Mouse (Mus musculus) hindbrain, embryonic 11.5 days (tissue): ENCODE measurements around the gene Tns3. TPM values are rescaled to one million over a fixed set of nuclear protein-coding genes. Genes with fewer than 3 reads are reported as not detected.

Source experiments
- ATAC-seq: fragments of 200-750 bp; cut with Nextera tagmentation; 2 replicates; pipeline ENCODE4 v1.8.0; 2017; ENCODE audit warnings: mild to moderate bottlenecking, moderate TSS enrichment, moderate library complexity; ENCODE audit not compliant: low FRiP score
- DNase-seq: peaks from one replicate; pipeline ENCODE4 v3.0.0-alpha.2; 2015; ENCODE audit warnings: low spot score
- H3K27ac ChIP-seq: fragments of 300-500 bp; sonication (generic); 2 replicates; pipeline ENCODE4 v1.5.1; 2014; ENCODE audit warnings: mild to moderate bottlenecking, low read depth, low read length
- H3K27me3 ChIP-seq: fragments of 300-500 bp; sonication (generic); 2 replicates; pipeline ENCODE4 v1.6.1; 2014; ENCODE audit warnings: mild to moderate bottlenecking, low read length, moderate library complexity, mixed read lengths; ENCODE audit not compliant: control insufficient read depth, insufficient read depth
- H3K36me3 ChIP-seq: fragments of 300-500 bp; sonication (generic); 2 replicates; pipeline ENCODE4 v1.6.1; 2014; ENCODE audit warnings: mild to moderate bottlenecking, low read length, moderate library complexity, mixed read lengths; ENCODE audit not compliant: control insufficient read depth, insufficient read depth
- H3K4me1 ChIP-seq: fragments of 300-500 bp; sonication (generic); replicated peaks from 2 replicates; pipeline ENCODE4 v1.6.1; 2014; ENCODE audit warnings: low read length, mixed read lengths; ENCODE audit not compliant: control insufficient read depth, insufficient read depth
- H3K4me2 ChIP-seq: fragments of 300-500 bp; sonication (generic); replicated peaks from 2 replicates; pipeline ENCODE4 v1.6.1; 2014; ENCODE audit warnings: mild to moderate bottlenecking, low read depth, low read length
- H3K4me3 ChIP-seq: fragments of 300-500 bp; sonication (generic); 2 replicates; pipeline ENCODE4 v1.5.1; 2014; ENCODE audit warnings: low read depth, low read length
- H3K9ac ChIP-seq: fragments of 300-500 bp; sonication (generic); 2 replicates; pipeline ENCODE4 v1.6.1; 2014; ENCODE audit warnings: low read depth, low read length
- H3K9me3 ChIP-seq: fragments of 300-500 bp; sonication (generic); 2 replicates; pipeline ENCODE4 v1.6.1; 2016; ENCODE audit warnings: low read length; ENCODE audit not compliant: control insufficient read depth
- WGBS: fragments of 180-500 bp; shearing (Covaris S2); extraction: QIAGEN DNeasy Blood & Tissue Kit; methylation state at CpG from one replicate; pipeline ENCODE4 v1.1.7; 2014; 5-methylcytosine and 5-hydroxymethylcytosine counted together
- polyA plus RNA-seq: library from polyadenylated mRNA; unstranded; fragments of >200 nt; fragmentation: Nextera tagmentation; extraction: Ambion mirVana; gene quantifications from 2 replicates; pipeline ENCODE4 v1.2.1, GENCODE M21; 2014

Gene Tns3
- polyA plus RNA-seq, 1 experiment from 2014 or later = 9.5 TPM

- H3K4me2 ChIP-seq = no peak overlapping the region
- no peak overlapping the region for H3K27ac ChIP-seq
Observed at GRCm38 (mm10) chr11:8472439-8472838, 191.9 kb downstream of the Tns3 start.

GRCm38 (mm10) chr11:8471535-8471934 lies 192.8 kb downstream of the Tns3 start:
- no peak for ATAC-seq
- Histone ChIP-seq H3K4me2 (no peak overlapping the region), H3K9me3 (no peaks in the 10 kb centered on the region), H3K4me1 (no peaks in the 10 kb centered on the region), H3K27me3 (no peaks in the 10 kb centered on the region), H3K36me3 (no peaks in the 10 kb centered on the region), H3K4me3 (no peak overlapping the region), H3K27ac (no peak overlapping the region), H3K9ac (no peak overlapping the region)
- WGBS = 90% methylated on average over 3 of the region's 3 CpGs
- DNase-seq = no peak

More at GRCm38 (mm10) chr11:8472439-8472838, 191.9 kb downstream of the Tns3 start:
- no peaks in the 10 kb centered on the region for H3K27me3 ChIP-seq
- H3K4me3 ChIP-seq = no peak overlapping the region
- 91% methylated on average over 12 of the region's 12 CpGs for WGBS
- no peak overlapping the region for H3K9ac ChIP-seq
- no peaks in the 10 kb centered on the region for H3K36me3 ChIP-seq
- DNase-seq (no peak), ATAC-seq (no peak)
- H3K4me1 ChIP-seq = no peaks in the 10 kb centered on the region
- no peaks in the 10 kb centered on the region for H3K9me3 ChIP-seq

GRCm38 (mm10) chr11:8469537-8469936 lies 194.8 kb downstream of the Tns3 start:
- no peak overlapping the region for H3K4me2 ChIP-seq
- no peaks in the 10 kb centered on the region for H3K9me3 ChIP-seq
- ATAC-seq (no peak), DNase-seq (no peak)
- WGBS = 71% methylated on average over 9 of the region's 9 CpGs
- no peak overlapping the region for H3K9ac ChIP-seq
- no peaks in the 10 kb centered on the region for H3K4me1 ChIP-seq
- H3K4me3 ChIP-seq = no peak overlapping the region
- H3K27me3 ChIP-seq = no peaks in the 10 kb centered on the region
- H3K27ac ChIP-seq = no peak overlapping the region
- no peaks in the 10 kb centered on the region for H3K36me3 ChIP-seq

- 1% methylated on average over 33 of the region's 33 CpGs for WGBS
- no peaks in the 10 kb centered on the region for H3K27me3 ChIP-seq
- H3K27ac ChIP-seq = 0 out of 2 replicates have a peak overlapping the region, but pooled peaks have one; percentile 4
- H3K4me3 ChIP-seq = peak overlapping the region; percentile 19
- DNase-seq (peak; percentile 60), ATAC-seq (peak; percentile 86)
- no peaks in the 10 kb centered on the region for H3K9me3 ChIP-seq
- no peaks in the 10 kb centered on the region for H3K36me3 ChIP-seq
- peak overlapping the region; percentile 72 for H3K4me2 ChIP-seq
- no peaks in the 10 kb centered on the region for H3K4me1 ChIP-seq
- H3K9ac ChIP-seq = peak overlapping the region; percentile 41; the same call in 1 of the 2 replicates
Observed at GRCm38 (mm10) chr11:8468161-8469091, 195.9 kb downstream of the Tns3 start.

GRCm38 (mm10) chr11:8467403-8468160 lies 196.8 kb downstream of the Tns3 start:
- DNase-seq = peak; percentile 25
- no peaks in the 10 kb centered on the region for H3K27me3 ChIP-seq
- no peaks in the 10 kb centered on the region for H3K9me3 ChIP-seq
- 30% methylated on average over 13 of the region's 13 CpGs for WGBS
- H3K4me1 ChIP-seq = no peaks in the 10 kb centered on the region
- H3K4me2 ChIP-seq = peak overlapping the region; percentile 72
- no peak overlapping the region for H3K27ac ChIP-seq
- peak; percentile 20 for ATAC-seq
- H3K36me3 ChIP-seq = no peaks in the 10 kb centered on the region
- H3K4me3 ChIP-seq = peak overlapping the region; percentile 19
- no peak overlapping the region for H3K9ac ChIP-seq

GRCm38 (mm10) chr11:8463866-8464265 lies 200.5 kb downstream of the Tns3 start:
- Histone ChIP-seq H3K27ac (no peak overlapping the region), H3K9me3 (no peaks in the 10 kb centered on the region), H3K4me2 (no peak overlapping the region), H3K4me3 (no peak overlapping the region), H3K4me1 (no peaks in the 10 kb centered on the region), H3K27me3 (no peaks in the 10 kb centered on the region), H3K9ac (no peak overlapping the region), H3K36me3 (no peaks in the 10 kb centered on the region)
- ATAC-seq (no peak), DNase-seq (no peak)
- 70% methylated on average over 2 of the region's 2 CpGs for WGBS

GRCm38 (mm10) chr11:8462827-8463405 lies 201.4 kb downstream of the Tns3 start:
- DNase-seq = no peak
- Histone ChIP-seq H3K27me3 (no peaks in the 10 kb centered on the region), H3K36me3 (no peaks in the 10 kb centered on the region), H3K9me3 (no peaks in the 10 kb centered on the region), H3K4me1 (no peaks in the 10 kb centered on the region), H3K4me3 (no peak overlapping the region), H3K9ac (no peak overlapping the region), H3K4me2 (no peak overlapping the region), H3K27ac (no peak overlapping the region)
- no peak for ATAC-seq
- WGBS = 91% methylated on average over 3 of the region's 3 CpGs

- Histone ChIP-seq H3K36me3 (no peaks in the 10 kb centered on the region), H3K27ac (no peak overlapping the region), H3K27me3 (no peaks in the 10 kb centered on the region), H3K9me3 (no peaks in the 10 kb centered on the region), H3K4me1 (peaks cover 5% of the 10 kb centered on the region; the same call in 1 of the 2 replicates), H3K4me3 (no peak overlapping the region), H3K4me2 (no peak overlapping the region), H3K9ac (no peak overlapping the region)
- ATAC-seq (no peak), DNase-seq (no peak)
- WGBS = 93% methylated on average over 4 of the region's 4 CpGs
Observed at GRCm38 (mm10) chr11:8460835-8461234, 203.5 kb downstream of the Tns3 start.
